Mouse (Mus musculus) spleen, adult 2 months (tissue): ENCODE data around the gene Rptor.

Experiments used
- CTCF ChIP-seq: fragments of 200-500 bp; IDR thresholded peaks from 2 replicates; pipeline ENCODE4 v1.5.1; 2011; ENCODE audit warnings: mild to moderate bottlenecking, inconsistent platforms; ENCODE audit not compliant: insufficient read depth, insufficient read length, insufficient replicate concordance; ENCODE audit errors: extremely low read depth
- POLR2A ChIP-seq: fragments of 200-500 bp; IDR thresholded peaks from 2 replicates; pipeline ENCODE4 v1.6.1; 2011; ENCODE audit warnings: low read depth, low read length, inconsistent platforms

- TF ChIP-seq CTCF, result no peak
- no peak for TF ChIP-seq POLR2A
These were observed 79.6 kb downstream of the Rptor start for GRCm38 (mm10) chr11:119682285-119682684.
